Mouse (Mus musculus) lung, embryonic 14.5 days (tissue): ENCODE results near the gene Dgki. TPM values are rescaled to one million over a fixed set of nuclear protein-coding genes. Genes with fewer than 3 reads are reported as not detected.

Experiments used
- ATAC-seq: fragments of 200-750 bp; cut with Nextera tagmentation; 2 replicates; pipeline ENCODE4 v1.8.0; 2017; ENCODE audit warnings: mild to moderate bottlenecking, moderate TSS enrichment, moderate library complexity; ENCODE audit not compliant: insufficient read depth
- DNase-seq: peaks from one replicate; pipeline ENCODE4 v3.0.0-alpha.2; 2015
- H3K27ac ChIP-seq: fragments of 300-500 bp; sonication (generic); 2 replicates; pipeline ENCODE4 v1.5.1; 2014; ENCODE audit warnings: low read depth, mild to moderate bottlenecking, moderate library complexity
- H3K27me3 ChIP-seq: fragments of 300-500 bp; sonication (generic); 2 replicates; pipeline ENCODE4 v1.6.1; 2014; ENCODE audit warnings: low read length, control low read depth; ENCODE audit not compliant: insufficient read depth
- H3K36me3 ChIP-seq: fragments of 300-500 bp; sonication (generic); 2 replicates; pipeline ENCODE4 v1.6.1; 2014; ENCODE audit warnings: control low read depth; ENCODE audit not compliant: insufficient read depth
- H3K4me1 ChIP-seq: fragments of 300-500 bp; sonication (generic); 2 replicates; pipeline ENCODE4 v1.6.1; 2014; ENCODE audit warnings: antibody characterized with exemption, control low read depth; ENCODE audit not compliant: insufficient read depth
- H3K4me2 ChIP-seq: fragments of 300-500 bp; sonication (generic); 2 replicates; pipeline ENCODE4 v1.6.1; 2014; ENCODE audit warnings: mild to moderate bottlenecking
- H3K4me3 ChIP-seq: fragments of 300-500 bp; sonication (generic); 2 replicates; pipeline ENCODE4 v1.5.1; 2014; ENCODE audit warnings: low read depth, low read length
- H3K9ac ChIP-seq: fragments of 300-500 bp; sonication (generic); 2 replicates; pipeline ENCODE4 v1.6.1; 2014
- H3K9me3 ChIP-seq: fragments of 300-500 bp; sonication (generic); 2 replicates; pipeline ENCODE4 v1.6.1; 2016; ENCODE audit warnings: low read depth, low read length, control low read depth
- CTCF ChIP-seq: IDR thresholded peaks from 2 replicates; pipeline ENCODE4 v1.5.1; 2016; ENCODE audit warnings: antibody characterized with exemption, low read depth
- WGBS: fragments of 180-500 bp; shearing (Covaris S2); extraction: QIAGEN DNeasy Blood & Tissue Kit; methylation state at CpG from one replicate; pipeline ENCODE4 v1.1.7; 2014; 5-methylcytosine and 5-hydroxymethylcytosine counted together
- polyA plus RNA-seq: library from polyadenylated mRNA; unstranded; fragments of >200 nt; fragmentation: Nextera tagmentation; extraction: Ambion mirVana; gene quantifications from 2 replicates; pipeline ENCODE4 v1.2.1, GENCODE M21; 2014

The Dgki gene
- polyA plus RNA-seq, 1 experiment from 2014 or later, result 0.46 TPM

DNA sequence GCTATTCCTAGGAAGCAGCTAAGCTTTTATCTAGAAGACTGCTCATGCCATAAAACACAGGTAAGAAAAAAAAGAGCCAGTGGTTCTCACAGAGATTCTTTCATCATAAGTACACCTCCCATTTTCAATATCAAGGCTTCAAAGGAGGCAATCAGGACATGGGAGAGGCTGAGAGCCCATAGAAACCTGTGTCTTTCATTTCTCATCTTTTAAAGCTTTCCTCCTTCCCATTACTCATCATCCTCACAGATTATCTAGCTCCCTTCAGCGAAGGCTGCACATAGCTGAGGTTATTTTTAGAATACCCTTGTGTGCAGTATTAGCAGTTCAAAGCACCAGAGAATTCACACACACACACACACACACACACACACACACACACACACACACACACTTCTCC is 17.3 kb downstream of the Dgki start:
- Histone ChIP-seq H3K4me2 (no peak overlapping the region), H3K27me3 (no peaks in the 10 kb centered on the region), H3K36me3 (no peaks in the 10 kb centered on the region), H3K9ac (no peak overlapping the region), H3K27ac (no peak overlapping the region), H3K4me1 (no peaks in the 10 kb centered on the region), H3K4me3 (no peak overlapping the region), H3K9me3 (no peaks in the 10 kb centered on the region)
- ATAC-seq (no peak), DNase-seq (no peak)
- 19% methylated on average over 1 of the region's 1 CpGs for WGBS
- no peak for TF ChIP-seq CTCF

- Histone ChIP-seq H3K4me3 (no peak overlapping the region), H3K27ac (no peak overlapping the region), H3K4me1 (no peaks in the 10 kb centered on the region), H3K9ac (no peak overlapping the region), H3K36me3 (no peaks in the 10 kb centered on the region), H3K9me3 (no peaks in the 10 kb centered on the region), H3K4me2 (no peak overlapping the region), H3K27me3 (no peaks in the 10 kb centered on the region)
- ATAC-seq (no peak), DNase-seq (no peak)
- TF ChIP-seq CTCF, result no peak
- WGBS, result 48% methylated on average over 6 of the region's 6 CpGs
Measured at GRCm38 (mm10) chr6:37276834-37277715, 22.9 kb downstream of the Dgki start.

DNA sequence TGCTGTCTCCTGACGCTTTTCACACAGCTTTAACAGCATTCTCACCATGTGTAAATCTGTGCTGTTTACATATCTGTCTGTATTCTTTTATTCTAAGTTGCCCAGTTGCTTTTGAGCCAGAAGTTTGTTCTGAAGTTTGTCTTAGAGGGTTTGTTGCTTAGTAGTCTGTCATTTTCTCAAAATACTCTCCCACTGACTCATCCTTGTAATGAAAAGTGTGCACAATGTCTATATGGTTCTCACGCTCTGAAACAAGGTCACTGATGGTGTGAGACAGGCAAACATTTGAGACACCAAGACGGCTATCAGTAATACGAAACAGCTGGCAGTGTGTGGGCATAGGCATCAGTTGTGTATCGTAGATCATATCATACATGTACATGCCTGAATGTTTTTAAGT is 23.8 kb downstream of the Dgki start:
- Histone ChIP-seq H3K9me3 (no peaks in the 10 kb centered on the region), H3K36me3 (no peaks in the 10 kb centered on the region), H3K27ac (no peak overlapping the region), H3K4me3 (no peak overlapping the region), H3K27me3 (no peaks in the 10 kb centered on the region), H3K4me1 (no peaks in the 10 kb centered on the region), H3K4me2 (no peak overlapping the region), H3K9ac (no peak overlapping the region)
- 29% methylated on average over 5 of the region's 5 CpGs for WGBS
- TF ChIP-seq CTCF, result no peak
- DNase-seq (no peak), ATAC-seq (no peak)

DNA sequence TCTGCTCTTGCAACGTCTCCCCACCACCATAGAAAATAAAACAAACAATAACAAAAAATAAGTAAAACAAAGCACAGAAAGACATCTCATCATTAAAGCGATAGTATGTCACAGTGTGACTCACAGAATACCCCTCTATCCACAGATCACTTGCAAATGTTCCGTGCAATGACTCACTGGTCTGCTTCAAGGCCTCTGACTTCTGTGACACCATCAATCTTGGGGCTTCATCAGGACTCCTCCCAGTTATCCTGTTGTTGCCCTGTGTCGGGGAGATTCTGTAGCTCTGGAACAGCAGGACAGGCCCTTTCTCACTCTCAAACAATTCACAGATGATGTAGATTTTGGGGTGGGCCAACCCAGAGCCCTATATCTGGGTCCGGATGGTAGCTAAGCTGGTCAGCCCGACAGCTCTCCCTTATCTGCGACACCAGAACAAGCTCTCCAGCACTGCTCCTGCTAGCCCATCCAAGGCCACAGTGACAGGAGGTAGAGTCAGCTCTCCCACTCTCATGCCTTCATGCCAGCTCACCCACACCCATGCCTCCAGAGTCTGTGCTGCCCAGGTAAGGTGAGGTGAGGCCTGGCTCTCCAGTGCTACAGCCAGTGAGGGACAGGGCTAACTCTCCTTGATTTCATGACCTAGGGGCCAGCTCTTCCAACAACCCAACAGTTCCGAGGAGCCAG is 28.9 kb downstream of the Dgki start:
- DNase-seq, result no peak
- H3K27me3 ChIP-seq, result no peaks in the 10 kb centered on the region
- no peak for ATAC-seq
- H3K4me1 ChIP-seq, result no peaks in the 10 kb centered on the region
- no peaks in the 10 kb centered on the region for H3K36me3 ChIP-seq
- H3K9me3 ChIP-seq, result no peaks in the 10 kb centered on the region
- WGBS, result 56% methylated on average over 8 of the region's 8 CpGs
- no peak overlapping the region for H3K4me2 ChIP-seq
- no peak for TF ChIP-seq CTCF
- H3K27ac ChIP-seq, result no peak overlapping the region
- H3K4me3 ChIP-seq, result no peak overlapping the region
- no peak overlapping the region for H3K9ac ChIP-seq

- 45% methylated on average over 6 of the region's 6 CpGs for WGBS
- H3K4me2 ChIP-seq, result no peak overlapping the region
- no peak overlapping the region for H3K4me3 ChIP-seq
- H3K27me3 ChIP-seq, result no peaks in the 10 kb centered on the region
- no peaks in the 10 kb centered on the region for H3K4me1 ChIP-seq
- DNase-seq (peak; percentile 53), ATAC-seq (peak; percentile 54; the same call in 1 of the 2 replicates)
- no peak for TF ChIP-seq CTCF
- H3K27ac ChIP-seq, result 0 out of 2 replicates have a peak overlapping the region, but pooled peaks have one; percentile 36
- H3K9me3 ChIP-seq, result no peaks in the 10 kb centered on the region
- H3K36me3 ChIP-seq, result no peaks in the 10 kb centered on the region
- no peak overlapping the region for H3K9ac ChIP-seq
Measured at GRCm38 (mm10) chr6:37268589-37268988, 31.4 kb downstream of the Dgki start.

GRCm38 (mm10) chr6:37267952-37268351 is 32.0 kb downstream of the Dgki start:
- no peak for ATAC-seq
- TF ChIP-seq CTCF, result no peak
- Histone ChIP-seq H3K27me3 (no peaks in the 10 kb centered on the region), H3K4me3 (no peak overlapping the region), H3K36me3 (no peaks in the 10 kb centered on the region), H3K4me1 (no peaks in the 10 kb centered on the region), H3K27ac (no peak overlapping the region), H3K9ac (no peak overlapping the region), H3K4me2 (no peak overlapping the region), H3K9me3 (no peaks in the 10 kb centered on the region)
- 84% methylated on average over 4 of the region's 4 CpGs for WGBS
- no peak for DNase-seq

GRCm38 (mm10) chr6:37262486-37262885 is 37.5 kb downstream of the Dgki start:
- WGBS, result 82% methylated on average over 7 of the region's 7 CpGs
- Histone ChIP-seq H3K4me3 (no peak overlapping the region), H3K9ac (no peak overlapping the region), H3K4me2 (no peak overlapping the region), H3K27me3 (no peaks in the 10 kb centered on the region), H3K4me1 (no peaks in the 10 kb centered on the region), H3K36me3 (no peaks in the 10 kb centered on the region), H3K9me3 (no peaks in the 10 kb centered on the region), H3K27ac (no peak overlapping the region)
- no peak for TF ChIP-seq CTCF
- DNase-seq, result no peak
- no peak for ATAC-seq
